Mouse (Mus musculus) kidney, postnatal 0 days (tissue): ENCODE data around the gene Ak4. TPM values are rescaled to one million over a fixed set of nuclear protein-coding genes. Genes with fewer than 3 reads are reported as not detected.

Experiments used
- ATAC-seq: fragments of 200-750 bp; cut with Nextera tagmentation; replicated peaks from 2 replicates; pipeline ENCODE4 v1.8.0; 2017; ENCODE audit warnings: low read depth, moderate number of reproducible peaks, moderate TSS enrichment, moderate library complexity; ENCODE audit not compliant: low FRiP score
- DNase-seq: peaks from one replicate; pipeline ENCODE4 v3.0.0-alpha.2; 2016; ENCODE audit warnings: low spot score
- H3K27ac ChIP-seq: fragments of 300-500 bp; sonication (generic); 2 replicates; pipeline ENCODE4 v1.5.1; 2014; ENCODE audit warnings: mild to moderate bottlenecking
- H3K27me3 ChIP-seq: fragments of 300-500 bp; sonication (generic); 2 replicates; pipeline ENCODE4 v1.6.1; 2014; ENCODE audit warnings: low read length, mixed read lengths; ENCODE audit not compliant: insufficient read depth
- H3K36me3 ChIP-seq: fragments of 300-500 bp; sonication (generic); 2 replicates; pipeline ENCODE4 v1.6.1; 2014; ENCODE audit warnings: low read length, mixed read lengths; ENCODE audit not compliant: insufficient read depth
- H3K4me1 ChIP-seq: fragments of 300-500 bp; sonication (generic); replicated peaks from 2 replicates; pipeline ENCODE4 v1.6.1; 2014; ENCODE audit warnings: antibody characterized with exemption, low read length, mixed read lengths; ENCODE audit not compliant: insufficient read depth
- H3K4me2 ChIP-seq: fragments of 300-500 bp; sonication (generic); 2 replicates; pipeline ENCODE4 v1.6.1; 2014; ENCODE audit warnings: mild to moderate bottlenecking, low read length, moderate library complexity, mixed read lengths
- H3K4me3 ChIP-seq: fragments of 300-500 bp; sonication (generic); replicated peaks from 2 replicates; pipeline ENCODE4 v1.5.1; 2014; ENCODE audit warnings: low read depth, low read length
- H3K9ac ChIP-seq: fragments of 300-500 bp; sonication (generic); 2 replicates; pipeline ENCODE4 v1.6.1; 2014; ENCODE audit warnings: low read depth, low read length
- H3K9me3 ChIP-seq: fragments of 300-500 bp; sonication (generic); replicated peaks from 2 replicates; pipeline ENCODE4 v1.6.1; 2016; ENCODE audit warnings: low read length, inconsistent platforms, mixed read lengths
- CTCF ChIP-seq: IDR thresholded peaks from 2 replicates; pipeline ENCODE4 v1.5.1; 2016; ENCODE audit warnings: antibody characterized with exemption, low read depth, mild to moderate bottlenecking, moderate library complexity
- WGBS: fragments of 180-500 bp; shearing (Covaris S2); extraction: QIAGEN DNeasy Blood & Tissue Kit; methylation state at CpG from one replicate; pipeline ENCODE4 v1.1.7; 2014; 5-methylcytosine and 5-hydroxymethylcytosine counted together
- polyA plus RNA-seq: library from polyadenylated mRNA; unstranded; fragments of >200 nt; fragmentation: Nextera tagmentation; extraction: Ambion mirVana; gene quantifications from 2 replicates; pipeline ENCODE4 v1.2.1, GENCODE M21; 2015

Ak4 gene
- polyA plus RNA-seq, 1 experiment from 2014 or later = 17.1 TPM

DNA sequence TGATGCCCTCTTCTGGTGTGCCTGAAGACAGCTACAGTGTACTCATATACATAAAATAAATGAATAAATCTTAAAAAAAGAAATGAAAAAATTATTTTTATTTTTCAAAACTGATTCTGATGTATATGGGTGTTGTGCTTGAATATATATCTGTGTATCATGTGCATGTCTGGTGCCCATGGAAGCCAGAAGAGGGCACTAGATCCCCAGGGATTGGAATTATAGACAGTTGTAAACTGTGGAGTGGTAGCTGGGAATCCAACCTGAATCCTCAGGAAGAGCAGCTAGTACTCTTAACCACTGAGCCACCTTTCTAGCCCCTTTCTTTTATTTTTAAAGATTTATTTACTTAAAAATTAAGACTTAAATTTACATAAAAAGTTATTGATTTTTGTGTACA, 87.3 kb downstream of the Ak4 start:
- no peak overlapping the region for H3K27ac ChIP-seq
- no peaks in the 10 kb centered on the region for H3K27me3 ChIP-seq
- H3K36me3 ChIP-seq = no peaks in the 10 kb centered on the region
- H3K4me2 ChIP-seq = no peak overlapping the region
- TF ChIP-seq CTCF = no peak; the same call in 1 of the 2 replicates
- no peak overlapping the region for H3K9ac ChIP-seq
- H3K4me1 ChIP-seq = peaks cover 10% of the 10 kb centered on the region; the same call in 1 of the 2 replicates
- DNase-seq = no peak
- no peak overlapping the region for H3K4me3 ChIP-seq
- H3K9me3 ChIP-seq = no peaks in the 10 kb centered on the region
- no peak for ATAC-seq

DNA sequence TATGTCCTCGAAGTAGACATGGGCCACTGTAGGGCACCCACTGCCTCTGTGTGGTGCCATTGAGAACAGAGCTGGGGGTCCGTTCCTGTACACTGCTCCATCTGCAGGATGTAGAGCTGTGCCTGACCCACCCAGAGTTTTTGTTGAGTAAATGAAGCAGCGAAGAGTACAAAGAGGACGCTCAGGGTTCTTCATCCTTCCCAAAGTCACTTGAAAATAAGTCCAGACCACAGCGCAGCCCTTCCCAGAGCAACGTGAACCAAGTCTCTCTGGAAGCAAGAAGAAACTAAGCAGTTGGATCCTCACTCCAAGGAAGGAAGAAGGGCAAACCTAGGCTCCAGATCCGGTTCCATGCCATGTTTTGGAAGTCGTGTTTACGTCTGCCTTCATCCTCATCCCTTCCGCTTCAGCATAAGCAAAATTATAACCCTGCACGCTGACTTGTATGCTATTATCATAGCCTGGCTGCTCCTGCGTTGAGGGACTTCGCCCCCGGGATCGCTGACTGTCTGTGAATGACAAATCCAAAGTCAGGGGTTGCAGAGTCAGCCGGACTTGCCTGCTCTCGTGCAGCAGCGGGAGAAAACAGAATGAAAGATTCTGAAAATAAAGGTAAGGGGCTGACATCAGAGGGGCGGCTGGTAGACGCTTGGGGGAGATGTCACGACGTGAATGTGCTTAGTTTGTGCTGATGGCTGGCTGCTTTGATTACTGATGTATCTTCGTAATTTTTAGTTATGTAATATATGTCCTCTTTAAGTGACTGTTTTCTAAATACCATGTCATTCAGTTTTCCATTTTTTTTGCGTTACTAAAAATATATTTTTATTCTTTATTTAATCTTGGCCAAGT, 88.7 kb downstream of the Ak4 start:
- Histone ChIP-seq H3K4me1 (peaks cover 10% of the 10 kb centered on the region; the same call in 1 of the 2 replicates), H3K9me3 (no peaks in the 10 kb centered on the region), H3K4me2 (peak overlapping the region; percentile 76), H3K36me3 (no peaks in the 10 kb centered on the region), H3K9ac (no peak overlapping the region), H3K27me3 (no peaks in the 10 kb centered on the region), H3K4me3 (peak overlapping the region; percentile 33), H3K27ac (no peak overlapping the region)
- ATAC-seq = peak; percentile 59; the same call in 1 of the 2 replicates
- peak; percentile 63 for DNase-seq
- 9% methylated on average over 24 of the region's 24 CpGs for WGBS
- no peak for TF ChIP-seq CTCF

DNA sequence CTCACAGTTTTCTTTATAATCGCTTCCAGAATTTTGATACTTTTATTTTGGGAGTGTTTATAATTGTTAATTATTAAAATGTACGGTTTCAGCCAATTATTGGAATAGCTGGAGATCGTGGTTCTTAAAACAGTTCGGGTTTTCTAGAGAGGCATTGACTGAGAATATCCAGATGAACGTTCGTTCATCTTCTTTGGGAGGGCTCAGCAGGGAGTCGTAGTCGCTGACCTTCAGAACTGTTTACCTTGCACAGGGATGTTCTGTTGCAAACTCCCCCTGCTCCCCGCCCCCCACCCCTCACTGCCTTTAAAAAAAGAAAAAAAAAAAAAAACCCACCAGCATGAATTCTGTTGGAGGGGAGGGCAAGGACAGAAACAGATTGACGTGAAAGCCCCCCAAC, 89.4 kb downstream of the Ak4 start:
- Histone ChIP-seq H3K9me3 (no peaks in the 10 kb centered on the region), H3K4me2 (peak overlapping the region; percentile 76), H3K27me3 (no peaks in the 10 kb centered on the region), H3K27ac (no peak overlapping the region), H3K9ac (peak overlapping the region; percentile 51; the same call in 1 of the 2 replicates), H3K36me3 (no peaks in the 10 kb centered on the region), H3K4me1 (peaks cover 10% of the 10 kb centered on the region; the same call in 1 of the 2 replicates), H3K4me3 (peak overlapping the region; percentile 33)
- no peak for TF ChIP-seq CTCF
- DNase-seq = no peak
- 4% methylated on average over 10 of the region's 10 CpGs for WGBS
- ATAC-seq = no peak

DNA sequence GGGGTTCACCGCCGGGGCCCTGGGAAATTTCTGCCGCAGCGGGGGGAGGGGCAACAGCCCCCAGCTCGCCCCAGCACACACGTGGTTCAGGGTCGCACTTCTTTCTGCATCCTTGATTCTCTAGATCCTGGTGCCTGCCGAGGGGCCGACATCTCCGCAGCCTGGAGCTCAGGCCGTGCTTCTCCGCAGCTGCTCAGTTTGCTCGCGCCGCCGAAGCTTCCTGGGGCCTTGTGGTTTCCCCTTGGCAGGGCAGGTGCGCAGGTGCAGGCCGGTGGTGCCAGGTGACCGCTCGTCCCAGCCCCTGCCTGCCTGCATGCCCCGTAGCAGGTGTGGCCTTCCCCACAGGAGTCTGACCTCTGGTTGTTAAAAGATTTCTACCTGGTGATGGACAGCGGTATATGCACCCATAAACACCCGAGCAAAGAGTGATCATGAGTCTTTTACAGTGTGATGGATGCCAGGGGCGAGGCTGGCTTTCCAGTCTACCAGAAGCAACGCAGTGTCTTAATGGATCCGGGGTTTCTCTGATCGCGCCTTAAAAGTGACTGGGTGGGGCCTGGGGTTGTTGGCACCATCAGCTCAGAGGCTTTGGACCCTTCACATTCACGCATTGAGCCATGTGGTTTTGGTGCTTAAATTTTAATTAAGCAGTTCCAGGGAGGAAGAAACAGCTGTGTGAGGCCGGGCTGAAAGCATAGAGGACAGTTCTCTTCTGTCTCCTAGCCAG, 89.9 kb downstream of the Ak4 start:
- WGBS = 4% methylated on average over 30 of the region's 30 CpGs
- H3K9me3 ChIP-seq = no peaks in the 10 kb centered on the region
- no peaks in the 10 kb centered on the region for H3K36me3 ChIP-seq
- peaks cover 10% of the 10 kb centered on the region; the same call in 1 of the 2 replicates for H3K4me1 ChIP-seq
- TF ChIP-seq CTCF = no peak
- H3K27me3 ChIP-seq = no peaks in the 10 kb centered on the region
- H3K9ac ChIP-seq = peak overlapping the region; percentile 51; the same call in 1 of the 2 replicates
- peak overlapping the region; percentile 33 for H3K4me3 ChIP-seq
- ATAC-seq (peak; percentile 65), DNase-seq (no peak)
- no peak overlapping the region for H3K27ac ChIP-seq
- H3K4me2 ChIP-seq = peak overlapping the region; percentile 76

DNA sequence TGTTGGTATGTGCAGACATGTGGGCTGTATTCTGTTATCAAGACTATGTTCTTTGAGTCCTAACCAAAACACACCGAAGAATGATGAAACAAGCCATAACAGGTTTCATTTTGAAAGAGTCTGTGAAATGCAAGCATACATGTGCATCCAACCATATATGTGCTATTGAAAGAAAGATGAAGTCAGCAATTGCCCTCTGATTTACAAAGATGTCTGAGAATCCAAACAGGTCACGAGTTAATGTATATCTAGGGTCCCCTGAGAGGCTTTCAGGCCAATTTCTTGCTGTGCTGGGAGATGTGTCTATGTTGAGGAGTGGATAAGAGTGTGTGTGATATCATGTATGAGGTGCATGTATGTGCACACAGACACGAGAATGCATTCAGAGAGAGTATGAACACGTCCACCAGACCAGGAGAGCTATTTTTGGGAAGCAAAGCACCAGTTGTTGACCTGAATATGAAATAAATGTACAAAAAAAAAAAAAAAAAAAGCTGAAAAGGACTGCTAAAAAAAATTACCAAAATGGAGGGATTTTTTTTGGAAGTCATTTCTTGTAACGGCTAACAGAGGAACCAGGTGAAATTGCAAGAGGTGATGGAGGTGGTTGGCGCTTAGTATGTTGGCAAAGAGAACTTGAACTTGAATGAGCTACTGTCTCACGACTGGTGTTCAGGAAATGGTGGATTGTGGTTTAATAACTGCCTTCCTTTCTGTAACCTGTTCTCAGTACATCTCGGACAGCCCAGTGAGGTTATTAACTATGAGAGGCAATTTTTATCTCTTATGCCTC, 91.2 kb downstream of the Ak4 start:
- H3K4me3 ChIP-seq = no peak overlapping the region
- peaks cover 10% of the 10 kb centered on the region; the same call in 1 of the 2 replicates for H3K4me1 ChIP-seq
- ATAC-seq = no peak
- H3K27me3 ChIP-seq = no peaks in the 10 kb centered on the region
- no peak overlapping the region for H3K9ac ChIP-seq
- DNase-seq = no peak
- WGBS = 80% methylated on average over 8 of the region's 8 CpGs
- H3K9me3 ChIP-seq = no peaks in the 10 kb centered on the region
- no peaks in the 10 kb centered on the region for H3K36me3 ChIP-seq
- no peak overlapping the region for H3K27ac ChIP-seq
- no peak overlapping the region for H3K4me2 ChIP-seq
- TF ChIP-seq CTCF = no peak

DNA sequence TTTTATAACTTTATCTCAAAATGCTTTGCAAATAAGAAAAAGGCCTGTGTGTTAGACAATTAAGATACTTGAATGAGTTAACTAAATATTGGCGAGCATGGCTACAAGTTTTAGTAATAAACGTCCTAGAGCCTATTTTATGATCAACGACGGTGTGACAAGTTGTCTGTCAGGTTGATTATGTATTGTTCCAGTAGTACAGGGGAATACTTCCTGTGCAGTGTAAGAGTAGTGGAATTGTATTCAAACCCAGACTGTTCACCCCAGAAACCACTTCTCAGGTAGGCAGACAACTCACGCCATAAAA, 91.8 kb downstream of the Ak4 start:
- WGBS = 75% methylated on average over 5 of the region's 5 CpGs
- Histone ChIP-seq H3K9ac (no peak overlapping the region), H3K9me3 (no peaks in the 10 kb centered on the region), H3K27me3 (no peaks in the 10 kb centered on the region), H3K4me2 (no peak overlapping the region), H3K4me1 (peaks cover 10% of the 10 kb centered on the region; the same call in 1 of the 2 replicates), H3K27ac (no peak overlapping the region), H3K36me3 (no peaks in the 10 kb centered on the region), H3K4me3 (no peak overlapping the region)
- ATAC-seq = no peak
- DNase-seq = no peak
- TF ChIP-seq CTCF = no peak
